ENCODE assay signal across 19 mouse cellular contexts in genomic region chr9:40709587-40709986, GRCm38 (mm10). TPM values are rescaled to one million over a fixed set of nuclear protein-coding genes. Genes with fewer than 3 reads are reported as not detected.
DNase-seq lines count a peak whose midpoint lies in the region; ATAC-seq and TF ChIP-seq lines count a peak whose summit lies in the region.
"Had no signal": no experiment of that assay in that cellular context is flagged by ENCODE, and none has a peak within 500 bp of the region (broad histone marks: within the 10 kb centered on the region; RNA-seq: fewer than 3 reads in every experiment).

No protein-coding gene starts in this region.

- no peak overlapping the region for H3K4me2 ChIP-seq in embryonic facial prominence, embryonic 12.5 days (replicated peaks)
- no peak overlapping the region for H3K4me2 ChIP-seq in midbrain, postnatal 0 days (ENCODE audit: low read depth, low read length, poor library complexity, severe bottlenecking)
- H3K4me2 ChIP-seq in hindbrain, embryonic 16.5 days (ENCODE audit: low read length), result no peak overlapping the region
- no peak overlapping the region for H3K4me2 ChIP-seq in stomach, embryonic 16.5 days (ENCODE audit: low read depth, low read length)
- H3K4me2 ChIP-seq: limb, embryonic 12.5 days had no signal

- no peak overlapping the region for H3K4me3 ChIP-seq in embryonic facial prominence, embryonic 12.5 days
- H3K4me3 ChIP-seq in embryonic facial prominence, embryonic 10.5 days, result no peak overlapping the region
- H3K4me3 ChIP-seq in midbrain, embryonic 10.5 days, result no peak overlapping the region
- no peak overlapping the region for H3K4me3 ChIP-seq in midbrain, postnatal 0 days (ENCODE audit: low read depth, low read length)
- no peak overlapping the region for H3K4me3 ChIP-seq in hindbrain, embryonic 16.5 days (ENCODE audit: low read length)
- H3K4me3 ChIP-seq in stomach, embryonic 16.5 days (replicated peaks; ENCODE audit: low read length), result no peak overlapping the region
- H3K4me3 ChIP-seq in thymus, adult 2 months (ENCODE audit: control insufficient read depth, insufficient read depth, low read length), result no peak overlapping the region
- H3K4me3 ChIP-seq: limb, embryonic 12.5 days had no signal

- DNase-seq in embryonic facial prominence, embryonic 10.5 days (ENCODE audit: low spot score), result no peak
- no peak for DNase-seq in midbrain, embryonic 10.5 days (ENCODE audit: low spot score)
- DNase-seq in midbrain, postnatal 0 days (ENCODE audit: low spot score), result no peak
- DNase-seq in Muller cell, postnatal 12 days (ENCODE audit: inconsistent ontology term), result no peak
- DNase-seq in thymus, adult 2 months, result no peak
- DNase-seq: adrenal gland, postnatal 10 days; cerebellum, postnatal 36 days; right cerebral cortex, postnatal 14 days had no signal

- 0 out of 2 replicates have a peak, but pooled peaks cover 5% of the 10 kb centered on the region for H3K36me3 ChIP-seq in embryonic facial prominence, embryonic 12.5 days
- H3K36me3 ChIP-seq in embryonic facial prominence, embryonic 10.5 days (replicated peaks), result peaks cover 15% of the 10 kb centered on the region
- no peaks in the 10 kb centered on the region for H3K36me3 ChIP-seq in midbrain, embryonic 10.5 days
- H3K36me3 ChIP-seq in midbrain, postnatal 0 days (ENCODE audit: insufficient read depth, low read length), result no peaks in the 10 kb centered on the region
- H3K36me3 ChIP-seq in hindbrain, embryonic 16.5 days (ENCODE audit: control insufficient read depth, insufficient read depth, low read length), result no peaks in the 10 kb centered on the region
- no peaks in the 10 kb centered on the region for H3K36me3 ChIP-seq in stomach, embryonic 16.5 days (ENCODE audit: control insufficient read depth, insufficient read depth, low read length)
- H3K36me3 ChIP-seq in thymus, adult 2 months (ENCODE audit: control insufficient read depth, insufficient read depth, low read length), result no peaks in the 10 kb centered on the region

- no peak for TF ChIP-seq POLR2A in thymus, adult 2 months (IDR thresholded peaks at IDR 0.05; ENCODE audit: control insufficient read depth, extremely low read depth, insufficient read depth, low read length, poor library complexity)

- no peaks in the 10 kb centered on the region for H3K9me3 ChIP-seq in embryonic facial prominence, embryonic 12.5 days
- H3K9me3 ChIP-seq in embryonic facial prominence, embryonic 10.5 days, result no peaks in the 10 kb centered on the region
- H3K9me3 ChIP-seq in midbrain, embryonic 10.5 days (replicated peaks), result no peaks in the 10 kb centered on the region
- H3K9me3 ChIP-seq in midbrain, postnatal 0 days (ENCODE audit: low read length), result no peaks in the 10 kb centered on the region
- H3K9me3 ChIP-seq in hindbrain, embryonic 16.5 days (ENCODE audit: control insufficient read depth, low read length), result no peaks in the 10 kb centered on the region
- no peaks in the 10 kb centered on the region for H3K9me3 ChIP-seq in stomach, embryonic 16.5 days (replicated peaks; ENCODE audit: control insufficient read depth, low read length)
- H3K9me3 ChIP-seq: limb, embryonic 12.5 days had no signal

- no peak overlapping the region for H3K9ac ChIP-seq in embryonic facial prominence, embryonic 12.5 days
- H3K9ac ChIP-seq in midbrain, postnatal 0 days (replicated peaks; ENCODE audit: low read length, poor library complexity, severe bottlenecking), result no peak overlapping the region
- no peak overlapping the region for H3K9ac ChIP-seq in hindbrain, embryonic 16.5 days (ENCODE audit: low read depth, low read length)
- no peak overlapping the region for H3K9ac ChIP-seq in stomach, embryonic 16.5 days (ENCODE audit: low read length)
- H3K9ac ChIP-seq: limb, embryonic 12.5 days had no signal

- H3K27ac ChIP-seq in embryonic facial prominence, embryonic 12.5 days, result peak overlapping the region; percentile 25; the same call in 1 of the 2 replicates
- H3K27ac ChIP-seq in embryonic facial prominence, embryonic 10.5 days (replicated peaks), result no peak overlapping the region
- H3K27ac ChIP-seq in midbrain, embryonic 10.5 days (replicated peaks), result peak overlapping the region; percentile 74
- H3K27ac ChIP-seq in midbrain, postnatal 0 days (ENCODE audit: low read depth, low read length), result no peak overlapping the region
- peak overlapping the region; percentile 44; the same call in 1 of the 2 replicates for H3K27ac ChIP-seq in hindbrain, embryonic 16.5 days (ENCODE audit: low read depth, low read length)
- peak overlapping the region; percentile 21; the same call in 1 of the 2 replicates for H3K27ac ChIP-seq in stomach, embryonic 16.5 days (ENCODE audit: low read length)
- H3K27ac ChIP-seq in thymus, adult 2 months (ENCODE audit: control insufficient read depth, insufficient read depth, low read length), result no peak overlapping the region
- H3K27ac ChIP-seq: kidney, postnatal 0 days; limb, embryonic 12.5 days had no signal

- no peaks in the 10 kb centered on the region for H3K27me3 ChIP-seq in embryonic facial prominence, embryonic 12.5 days
- H3K27me3 ChIP-seq in embryonic facial prominence, embryonic 10.5 days (replicated peaks; ENCODE audit: low read depth, poor library complexity, severe bottlenecking), result no peaks in the 10 kb centered on the region
- H3K27me3 ChIP-seq in midbrain, embryonic 10.5 days (ENCODE audit: low read depth, poor library complexity, severe bottlenecking), result no peaks in the 10 kb centered on the region
- no peaks in the 10 kb centered on the region for H3K27me3 ChIP-seq in midbrain, postnatal 0 days (ENCODE audit: insufficient read depth, low read length)
- no peaks in the 10 kb centered on the region for H3K27me3 ChIP-seq in hindbrain, embryonic 16.5 days (replicated peaks; ENCODE audit: control insufficient read depth, insufficient read depth, low read length)
- no peaks in the 10 kb centered on the region for H3K27me3 ChIP-seq in stomach, embryonic 16.5 days (ENCODE audit: control insufficient read depth, insufficient read depth, low read length)
- H3K27me3 ChIP-seq in thymus, adult 2 months (ENCODE audit: control insufficient read depth, insufficient read depth, low read length), result no peaks in the 10 kb centered on the region
- H3K27me3 ChIP-seq: limb, embryonic 12.5 days had no signal

- 77% methylated on average over 3 of the region's 3 CpGs for WGBS in embryonic facial prominence, embryonic 12.5 days
- WGBS in embryonic facial prominence, embryonic 10.5 days, result 69% methylated on average over 3 of the region's 3 CpGs
- WGBS in midbrain, embryonic 10.5 days, result 69% methylated on average over 3 of the region's 3 CpGs
- WGBS in midbrain, postnatal 0 days, result 48% methylated on average over 3 of the region's 3 CpGs
- 56% methylated on average over 3 of the region's 3 CpGs for WGBS in hindbrain, embryonic 16.5 days
- WGBS in stomach, embryonic 16.5 days, result 41% methylated on average over 3 of the region's 3 CpGs
- WGBS in thymus, adult 2 months, result 88% methylated on average over 3 of the region's 3 CpGs

- TF ChIP-seq CTCF in midbrain, postnatal 0 days (IDR thresholded peaks at IDR 0.05), result no peak
- TF ChIP-seq CTCF in thymus, adult 2 months (IDR thresholded peaks at IDR 0.05; ENCODE audit: borderline replicate concordance, control insufficient read depth, extremely low read depth, insufficient read depth, low read length, poor library complexity), result no peak

- ATAC-seq in embryonic facial prominence, embryonic 12.5 days (ENCODE audit: insufficient number of reproducible peaks, insufficient read depth, low FRiP score, low TSS enrichment), result no peak
- no peak; the same call in 1 of the 2 replicates for ATAC-seq in midbrain, postnatal 0 days (ENCODE audit: low FRiP score)
- no peak for ATAC-seq in hindbrain, embryonic 16.5 days
- no peak for ATAC-seq in stomach, embryonic 16.5 days (ENCODE audit: insufficient read depth, low FRiP score)

- H3K4me1 ChIP-seq in embryonic facial prominence, embryonic 12.5 days, result peaks cover 25% of the 10 kb centered on the region
- peaks cover 58% of the 10 kb centered on the region for H3K4me1 ChIP-seq in embryonic facial prominence, embryonic 10.5 days
- H3K4me1 ChIP-seq in midbrain, embryonic 10.5 days, result peaks cover 50% of the 10 kb centered on the region
- peaks cover 5% of the 10 kb centered on the region; the same call in 1 of the 2 replicates for H3K4me1 ChIP-seq in midbrain, postnatal 0 days (ENCODE audit: insufficient read depth, low read length)
- peaks cover 13% of the 10 kb centered on the region for H3K4me1 ChIP-seq in hindbrain, embryonic 16.5 days (ENCODE audit: control insufficient read depth, insufficient read depth, low read depth, low read length)
- peaks cover 21% of the 10 kb centered on the region for H3K4me1 ChIP-seq in stomach, embryonic 16.5 days (ENCODE audit: control insufficient read depth, insufficient read depth, low read length)
- no peaks in the 10 kb centered on the region for H3K4me1 ChIP-seq in thymus, adult 2 months (replicated peaks; ENCODE audit: control insufficient read depth, insufficient read depth, low read length)

RNA-seq across cellular contexts. Expression of gene Clmp, which starts 23.8 kb away (rescaled TPM):
- polyA plus RNA-seq in embryonic facial prominence, embryonic 12.5 days (2016; fragmentation: Nextera tagmentation; extraction: Ambion mirVana), result 75.9 and 81.8 TPM in 2 replicates
- 35.5 and 45.6 TPM in 2 replicates for polyA plus RNA-seq in embryonic facial prominence, embryonic 10.5 days (2016; fragmentation: Nextera tagmentation; extraction: Ambion mirVana)
- polyA plus RNA-seq in midbrain, embryonic 10.5 days (2016; fragmentation: Nextera tagmentation; extraction: Ambion mirVana), result 14.7 and 21.0 TPM in 2 replicates
- 57.0 and 74.1 TPM in 2 replicates for total RNA-seq in midbrain, postnatal 0 days (2014; rRNA removed)
- 47.5 and 48.8 TPM in 2 replicates for polyA plus RNA-seq in midbrain, postnatal 0 days (2015; fragmentation: Nextera tagmentation; extraction: Ambion mirVana)
- 49.1 and 54.2 TPM in 2 replicates for polyA plus RNA-seq in hindbrain, embryonic 16.5 days (2015; fragmentation: Nextera tagmentation; extraction: Ambion mirVana)
- 21.5 and 23.2 TPM in 2 replicates for polyA plus RNA-seq in stomach, embryonic 16.5 days (2015; fragmentation: Nextera tagmentation; extraction: Ambion mirVana)
- polyA plus RNA-seq in thymus, adult 2 months (2012; rRNA removed), result 1.1 and 2.3 TPM in 2 replicates

RNA-seq across cellular contexts. Expression of gene Gm21915, which starts 39.2 kb away (rescaled TPM):
- not detected in 2 replicates for polyA plus RNA-seq in embryonic facial prominence, embryonic 12.5 days (2016; fragmentation: Nextera tagmentation; extraction: Ambion mirVana)
- polyA plus RNA-seq in embryonic facial prominence, embryonic 10.5 days (2016; fragmentation: Nextera tagmentation; extraction: Ambion mirVana), result not detected in 2 replicates
- not detected in 2 replicates for polyA plus RNA-seq in midbrain, embryonic 10.5 days (2016; fragmentation: Nextera tagmentation; extraction: Ambion mirVana)
- not detected in 2 replicates for total RNA-seq in midbrain, postnatal 0 days (2014; rRNA removed)
- polyA plus RNA-seq in midbrain, postnatal 0 days (2015; fragmentation: Nextera tagmentation; extraction: Ambion mirVana), result not detected in 2 replicates
- polyA plus RNA-seq in hindbrain, embryonic 16.5 days (2015; fragmentation: Nextera tagmentation; extraction: Ambion mirVana), result not detected in 2 replicates
- not detected in 2 replicates for polyA plus RNA-seq in stomach, embryonic 16.5 days (2015; fragmentation: Nextera tagmentation; extraction: Ambion mirVana)
- not detected in 2 replicates for polyA plus RNA-seq in thymus, adult 2 months (2012; rRNA removed)
- total RNA-seq: adrenal gland, postnatal 10 days; heart, adult 18-20 months; heart, postnatal 25 days; layer of hippocampus, postnatal 25 days; megakaryocyte, adult 5-6 weeks; neutrophil, adult 5-6 weeks had no signal
- polyA plus RNA-seq: kidney, postnatal 0 days; limb, embryonic 12.5 days; liver, embryonic 16.5 days had no signal

Comparison
In these comparisons a context has a peak if more than half of its experiments do, and no peak if none do; other contexts are left out.
1. H3K27ac ChIP-seq: peak in embryonic facial prominence, embryonic 12.5 days (single experiment), midbrain, embryonic 10.5 days (single experiment), hindbrain, embryonic 16.5 days (single experiment) and stomach, embryonic 16.5 days (single experiment); none in embryonic facial prominence, embryonic 10.5 days (single experiment), midbrain, postnatal 0 days (single experiment) and thymus, adult 2 months (single experiment).